Mouse (Mus musculus): ENCODE measurements around the gene Hspb9.

Gene Hspb9

GRCm38 (mm10) chr11:100705095-100705747 lies 8.4 kb upstream of the Hspb9 start:
- DNase-seq (ENCODE audit: extremely low read depth, low read depth), result no peak

DNA sequence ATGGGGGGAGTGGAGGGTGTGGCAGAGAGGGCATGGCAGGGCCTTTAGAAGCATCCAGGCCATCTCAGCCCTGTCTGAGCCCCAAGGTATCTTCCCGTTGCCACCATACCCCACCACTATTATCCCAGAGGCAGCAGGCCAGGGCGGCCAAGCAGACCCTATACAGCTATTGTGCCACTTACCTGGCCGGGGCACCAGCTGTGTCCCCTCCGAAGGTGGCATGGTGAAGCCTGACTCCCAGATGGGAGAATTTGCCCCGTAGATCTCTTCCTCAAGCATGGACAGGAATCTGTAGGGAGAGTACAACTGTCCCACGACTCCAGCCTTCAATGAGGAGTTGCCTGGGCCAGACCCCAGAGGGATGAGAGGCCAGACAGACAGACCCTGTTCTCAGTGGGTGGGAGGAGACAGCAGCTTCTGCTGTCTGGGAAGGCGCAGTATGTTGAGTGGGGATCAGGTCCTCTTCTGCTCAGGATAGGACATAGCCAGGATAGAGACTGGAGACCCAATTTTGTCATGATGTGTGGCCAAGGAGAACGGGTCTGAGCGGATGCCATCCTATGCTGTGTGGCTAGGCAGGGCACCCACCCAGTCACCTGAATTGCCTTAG lies 4.3 kb upstream of the Hspb9 start:
- DNase-seq (ENCODE audit: extremely low read depth, low read depth), result no peak

DNA sequence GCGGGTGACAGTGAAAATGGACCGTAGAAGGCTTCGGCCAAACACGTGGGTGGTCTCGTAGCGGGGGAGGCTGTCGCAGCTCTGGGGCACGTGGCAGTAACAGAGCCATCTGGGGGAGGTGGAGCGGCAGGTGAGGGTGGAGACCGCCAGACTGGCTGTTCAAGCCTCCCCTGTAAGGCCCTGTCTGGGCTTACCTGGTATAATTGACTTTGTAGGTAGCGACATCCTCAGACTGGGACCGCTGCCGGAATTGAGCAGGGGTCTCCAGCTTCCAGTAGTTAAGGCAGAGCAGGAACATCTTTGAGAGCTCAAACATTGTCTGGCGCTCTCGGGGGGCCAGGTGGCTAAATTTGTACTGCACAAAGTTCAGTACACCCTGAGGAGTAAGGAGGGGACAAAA lies 3.1 kb upstream of the Hspb9 start:
- no peak for DNase-seq (ENCODE audit: extremely low read depth, low read depth)

DNA sequence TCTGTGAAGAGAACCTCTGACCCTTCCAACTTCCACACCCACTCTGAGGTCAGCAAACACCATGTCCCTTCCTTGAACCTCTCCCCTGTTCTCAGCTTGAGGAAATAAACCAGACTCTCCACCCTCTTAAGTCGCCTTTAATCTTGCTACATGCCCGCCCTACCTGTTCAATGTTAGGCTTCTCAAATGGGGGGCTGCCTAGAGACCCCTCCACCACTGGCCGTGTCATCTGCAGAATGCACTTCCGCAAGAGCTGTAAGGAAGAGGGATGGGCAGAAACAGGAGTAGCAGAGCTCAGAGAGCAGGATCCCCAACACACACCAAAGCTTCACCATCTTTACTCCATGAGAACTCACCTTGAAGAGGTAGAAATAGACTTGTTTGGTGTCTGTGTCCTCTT lies 2.7 kb upstream of the Hspb9 start:
- no peak for DNase-seq (ENCODE audit: extremely low read depth, low read depth)

GRCm38 (mm10) chr11:100711783-100712615 lies 1.7 kb upstream of the Hspb9 start, which contains the start of gene Kat2a:
Kat2a (minus strand) TSS chr11:100712465.
- no peak for DNase-seq (ENCODE audit: extremely low read depth, low read depth)

GRCm38 (mm10) chr11:100713174-100713573 lies 476 bp upstream of the Hspb9 start:
- no peak for DNase-seq (ENCODE audit: extremely low read depth, low read depth)

DNA sequence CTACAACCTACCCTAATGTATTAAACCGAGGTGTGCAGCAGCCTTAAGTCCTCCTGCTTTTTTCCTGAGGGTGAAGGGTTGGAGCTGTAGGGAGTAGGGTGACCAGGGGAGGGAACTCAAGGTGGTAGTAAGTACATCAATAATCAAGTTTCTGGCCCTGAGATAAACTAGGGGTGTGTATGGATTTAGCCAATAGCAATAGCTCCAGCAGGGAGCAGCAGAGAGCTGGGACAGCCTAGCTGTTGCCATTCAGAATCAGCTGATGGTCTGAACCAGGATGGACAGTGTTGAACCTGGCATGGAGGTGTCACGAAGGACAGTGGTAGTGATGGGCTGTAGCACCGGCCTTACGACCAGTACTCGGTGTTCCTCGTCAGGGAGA lies 875 bp downstream of the Hspb9 start:
- peak; percentile 67 for DNase-seq (ENCODE audit: extremely low read depth, low read depth)

DNA sequence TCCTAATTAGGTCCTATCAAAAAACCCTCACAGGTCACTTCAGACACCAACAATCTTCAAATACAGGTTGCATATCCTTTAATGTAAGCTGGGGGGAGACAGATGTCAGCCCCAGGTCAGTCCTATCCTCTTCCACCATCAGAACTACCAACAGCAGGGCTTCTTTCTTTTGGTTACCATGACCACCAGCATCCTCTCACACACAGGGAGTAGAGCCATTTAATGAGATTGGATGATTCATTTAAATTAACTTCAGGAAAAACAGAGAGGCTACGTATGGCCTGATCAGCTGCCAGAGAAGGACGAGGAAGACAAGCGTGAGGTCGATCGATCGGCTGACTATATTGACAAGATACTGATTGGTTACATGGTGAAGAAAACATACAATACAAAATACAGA lies 1.3 kb downstream of the Hspb9 start:
- DNase-seq (ENCODE audit: extremely low read depth, low read depth), result no peak

DNA sequence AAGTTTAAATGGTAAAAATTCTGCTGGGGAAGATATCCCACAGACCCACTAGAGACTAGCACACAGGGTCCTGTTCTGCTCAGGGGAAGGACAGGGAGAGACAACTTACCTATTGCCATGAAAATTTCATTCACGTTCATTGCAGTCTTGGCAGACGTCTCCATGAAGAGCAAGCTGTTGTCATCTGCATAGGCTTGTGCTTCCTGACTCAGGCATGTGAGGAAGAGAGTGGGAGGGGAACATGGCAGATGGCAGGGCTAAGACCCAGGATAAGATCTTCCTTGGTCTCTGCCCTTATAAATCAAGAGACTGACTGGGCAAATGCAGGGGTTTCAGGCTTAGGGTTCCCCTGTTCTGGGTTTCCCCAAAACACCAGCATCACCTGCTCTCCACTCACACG lies 3.0 kb downstream of the Hspb9 start:
- DNase-seq (ENCODE audit: extremely low read depth, low read depth), result no peak

GRCm38 (mm10) chr11:100718462-100718861 lies 4.8 kb downstream of the Hspb9 start:
- DNase-seq (ENCODE audit: extremely low read depth, low read depth), result no peak

- DNase-seq (ENCODE audit: extremely low read depth, low read depth), result no peak
These were observed 5.2 kb downstream of the Hspb9 start for GRCm38 (mm10) chr11:100718866-100719265.

GRCm38 (mm10) chr11:100719312-100719711 lies 5.7 kb downstream of the Hspb9 start:
- no peak for DNase-seq (ENCODE audit: extremely low read depth, low read depth)

DNA sequence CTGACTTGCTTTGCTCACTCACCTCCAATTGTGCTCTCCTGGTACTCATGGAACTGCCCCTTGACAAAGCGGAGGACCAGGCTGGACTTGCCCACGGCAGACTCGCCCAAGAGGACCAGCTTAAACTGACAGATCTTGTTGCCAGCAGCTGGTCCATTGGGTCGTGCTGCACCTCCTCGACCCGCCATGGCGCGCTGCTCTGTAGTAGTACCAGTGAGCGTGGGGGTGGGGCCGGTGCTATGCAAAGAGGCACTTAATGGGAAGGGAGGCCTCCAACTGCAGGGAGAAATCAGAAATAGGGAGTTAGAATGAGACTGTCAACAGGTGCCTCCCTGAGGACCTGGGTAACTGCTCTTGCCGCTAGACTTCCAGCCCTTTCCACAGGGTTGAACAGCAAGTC lies 6.2 kb downstream of the Hspb9 start:
- no peak for DNase-seq (ENCODE audit: extremely low read depth, low read depth)

- no peak for DNase-seq (ENCODE audit: extremely low read depth, low read depth)
These were observed 6.7 kb downstream of the Hspb9 start for GRCm38 (mm10) chr11:100720345-100720744.

GRCm38 (mm10) chr11:100721254-100721653 lies 7.6 kb downstream of the Hspb9 start:
- DNase-seq (ENCODE audit: extremely low read depth, low read depth), result no peak

- DNase-seq (ENCODE audit: extremely low read depth, low read depth), result peak; percentile 96
These were observed 8.3 kb downstream of the Hspb9 start for GRCm38 (mm10) chr11:100721776-100722492.

DNA sequence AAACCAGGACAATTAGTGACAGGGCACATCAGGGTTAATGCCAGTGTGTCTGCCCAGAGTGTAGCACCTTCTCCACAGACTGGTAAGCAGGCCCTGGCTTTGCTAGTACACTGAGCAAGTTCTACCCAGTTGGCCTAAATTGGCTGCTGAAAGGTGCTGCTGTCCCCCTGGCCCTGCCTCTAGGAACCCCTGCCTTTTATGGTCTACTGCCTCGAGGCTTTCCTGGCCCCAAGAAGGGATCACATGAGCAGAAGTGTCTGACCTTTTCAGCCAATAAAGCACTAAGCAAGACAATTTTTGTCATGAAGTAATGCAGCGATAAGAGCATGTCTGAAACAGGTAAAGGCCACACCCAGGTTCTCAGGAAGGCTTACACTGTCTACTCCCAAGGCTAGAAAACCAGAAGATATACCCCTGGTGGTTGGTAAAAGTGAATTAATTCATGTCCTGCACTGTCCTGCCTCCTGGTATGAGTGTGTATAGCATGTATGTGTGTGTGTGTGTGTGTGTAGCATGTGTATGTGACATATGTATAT lies 8.9 kb downstream of the Hspb9 start:
- no peak for DNase-seq (ENCODE audit: extremely low read depth, low read depth)

DNA sequence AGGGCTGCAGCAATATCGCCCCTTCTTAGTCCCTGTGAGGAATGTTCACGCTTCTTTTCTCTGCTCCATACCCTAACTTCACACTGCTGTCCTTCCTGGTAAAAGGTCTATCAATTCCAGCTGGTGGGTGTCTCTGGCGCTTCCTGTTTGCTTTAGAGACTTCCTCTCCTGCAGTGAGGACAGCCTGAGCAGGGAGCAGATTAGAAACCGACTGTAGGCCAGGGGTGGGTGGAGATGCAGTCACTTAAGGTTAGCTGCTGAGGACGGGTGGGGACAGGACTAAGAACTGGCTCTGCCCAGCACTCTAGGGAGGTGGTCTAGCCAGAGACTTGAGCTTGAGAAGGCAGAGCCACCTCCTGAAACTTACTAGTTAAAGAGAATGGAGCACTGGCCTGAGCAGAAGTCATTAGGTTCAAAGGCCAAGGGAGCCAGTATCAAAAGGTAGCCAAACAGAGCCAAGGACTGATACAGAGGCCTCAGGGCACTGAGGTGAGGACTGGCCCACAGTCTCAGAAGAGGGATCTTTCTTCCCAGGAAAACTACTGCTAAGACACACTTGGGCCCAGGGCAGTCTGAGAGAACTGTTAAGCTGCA lies 11.4 kb downstream of the Hspb9 start:
- peak; percentile 69 for DNase-seq (ENCODE audit: extremely low read depth, low read depth)

- no peak for DNase-seq (ENCODE audit: extremely low read depth, low read depth)
These were observed 13.6 kb downstream of the Hspb9 start for GRCm38 (mm10) chr11:100727201-100727600.

- DNase-seq (ENCODE audit: extremely low read depth, low read depth), result no peak
These were observed 15.0 kb downstream of the Hspb9 start for GRCm38 (mm10) chr11:100728601-100729000.

DNA sequence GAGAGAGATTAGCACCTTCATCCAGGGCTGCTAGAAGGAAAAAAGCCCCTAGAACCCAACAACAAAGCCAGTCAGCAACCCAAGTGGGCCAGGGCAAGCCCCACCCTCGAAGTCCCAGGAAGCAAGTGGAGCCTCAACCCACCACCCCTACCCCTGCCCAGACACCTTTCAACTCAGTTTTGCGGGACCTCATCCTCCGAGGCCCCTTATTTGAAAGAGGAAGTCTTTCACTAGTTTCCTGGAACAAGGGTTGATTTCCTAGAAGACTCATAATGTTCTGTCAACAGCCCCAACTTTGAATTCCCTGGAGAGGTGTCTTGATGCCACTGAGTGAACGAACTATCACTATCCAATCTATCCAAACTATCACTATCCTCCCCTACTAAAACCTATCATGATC lies 16.3 kb downstream of the Hspb9 start:
- peak; percentile 80 for DNase-seq (ENCODE audit: extremely low read depth, low read depth)
